Mouse (Mus musculus): ENCODE results near the gene Cd93. TPM values are rescaled to one million over a fixed set of nuclear protein-coding genes. Genes with fewer than 3 reads are reported as not detected.
A peak's percentile ranks its signal among the peaks of the same experiment; 100 is the strongest.

Gene Cd93
- polyA plus RNA-seq, 1 experiment from 2014 or later = 3.2 TPM

DNA sequence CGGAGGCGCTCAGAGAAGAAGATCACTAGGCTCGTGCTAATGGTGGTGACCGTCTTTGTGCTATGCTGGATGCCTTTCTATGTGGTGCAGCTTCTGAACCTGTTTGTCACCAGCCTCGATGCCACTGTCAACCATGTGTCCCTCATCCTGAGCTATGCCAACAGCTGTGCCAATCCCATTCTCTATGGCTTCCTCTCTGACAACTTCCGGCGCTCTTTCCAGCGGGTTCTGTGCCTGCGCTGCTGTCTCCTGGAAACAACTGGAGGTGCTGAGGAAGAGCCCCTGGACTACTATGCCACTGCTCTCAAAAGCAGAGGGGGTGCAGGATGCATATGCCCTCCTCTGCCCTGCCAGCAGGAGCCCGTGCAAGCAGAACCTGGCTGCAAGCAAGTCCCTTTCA, 47.2 kb downstream of the Cd93 start:
- H3K4me3 ChIP-seq = no peak overlapping the region
- peaks cover 40% of the 10 kb centered on the region for H3K27me3 ChIP-seq (replicated peaks)
- H3K9me3 ChIP-seq (replicated peaks) = no peaks in the 10 kb centered on the region
- no peak overlapping the region for H3K9ac ChIP-seq
- H3K36me3 ChIP-seq = no peaks in the 10 kb centered on the region
- no peak overlapping the region for H3K4me2 ChIP-seq
- no peak for ATAC-seq
- H3K4me1 ChIP-seq = 0 out of 2 replicates have a peak, but pooled peaks cover 5% of the 10 kb centered on the region
- WGBS (ENCODE audit: insufficient replicate concordance) = 51% methylated on average over 10 of the region's 10 CpGs
- no peak overlapping the region for H3K27ac ChIP-seq

DNA sequence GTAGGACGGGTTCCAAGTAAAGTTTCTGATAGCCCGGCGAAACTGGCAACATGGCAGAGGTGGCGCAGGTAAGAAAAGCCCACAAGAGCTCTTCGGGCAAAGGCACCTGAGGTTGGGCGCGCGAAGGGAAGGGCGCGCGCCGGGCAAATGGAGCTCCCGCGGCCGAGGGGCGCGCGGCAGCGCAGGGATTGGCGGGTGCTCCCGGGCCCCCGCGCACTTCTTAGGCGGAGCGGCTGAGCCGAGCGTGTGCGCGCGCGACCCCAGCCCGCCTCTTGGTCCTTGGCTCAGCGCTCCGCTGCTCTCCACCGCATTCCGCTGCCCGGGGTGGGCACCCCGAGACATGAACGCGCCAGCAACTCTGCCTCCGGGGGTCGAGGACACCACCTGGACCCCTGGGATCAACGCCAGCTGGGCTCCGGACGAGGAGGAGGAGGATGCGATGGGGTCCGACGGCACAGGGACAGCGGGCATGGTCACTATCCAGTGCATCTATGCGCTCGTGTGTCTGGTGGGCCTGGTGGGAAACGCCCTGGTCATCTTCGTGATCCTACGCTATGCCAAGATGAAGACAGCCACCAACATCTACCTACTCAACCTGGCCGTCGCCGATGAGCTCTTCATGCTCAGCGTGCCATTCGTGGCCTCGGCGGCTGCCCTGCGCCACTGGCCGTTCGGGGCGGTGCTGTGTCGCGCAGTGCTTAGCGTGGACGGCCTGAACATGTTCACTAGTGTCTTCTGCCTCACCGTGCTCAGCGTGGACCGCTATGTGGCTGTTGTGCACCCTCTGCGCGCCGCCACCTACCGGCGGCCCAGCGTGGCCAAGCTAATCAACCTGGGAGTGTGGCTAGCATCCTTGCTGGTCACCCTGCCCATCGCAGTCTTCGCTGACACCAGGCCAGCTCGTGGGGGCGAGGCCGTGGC, 48.0 kb downstream of the Cd93 start, which contains the start of gene Sstr4:
Gene Sstr4, plus strand, starts transcription at position 214 of the 921 bp plus-strand sequence.
- H3K27ac ChIP-seq = no peak within 1 kb of the TSS
- H3K36me3 ChIP-seq = no peaks in the 10 kb centered on the region
- peaks cover 40% of the 10 kb centered on the region for H3K27me3 ChIP-seq (replicated peaks)
- no peaks in the 10 kb centered on the region for H3K9me3 ChIP-seq (replicated peaks)
- H3K4me2 ChIP-seq = peak within 1 kb of the TSS; percentile 70
- peak within 1 kb of the TSS; percentile 46 for H3K4me3 ChIP-seq
- no peak for ATAC-seq
- WGBS (ENCODE audit: insufficient replicate concordance) = 6% methylated on average over 68 of the region's 83 CpGs
- 0 out of 2 replicates have a peak, but pooled peaks cover 5% of the 10 kb centered on the region for H3K4me1 ChIP-seq
- H3K9ac ChIP-seq = no peak within 1 kb of the TSS

- Histone ChIP-seq H3K36me3 (no peaks in the 10 kb centered on the region), H3K4me3 (no peak overlapping the region), H3K4me1 (0 out of 2 replicates have a peak, but pooled peaks cover 5% of the 10 kb centered on the region), H3K9ac (no peak overlapping the region), H3K9me3 (replicated peaks) (no peaks in the 10 kb centered on the region), H3K4me2 (no peak overlapping the region), H3K27me3 (replicated peaks) (peaks cover 40% of the 10 kb centered on the region), H3K27ac (no peak overlapping the region)
- ATAC-seq = no peak
Measured at GRCm38 (mm10) chr2:148393846-148394245, 49.5 kb downstream of the Cd93 start.

DNA sequence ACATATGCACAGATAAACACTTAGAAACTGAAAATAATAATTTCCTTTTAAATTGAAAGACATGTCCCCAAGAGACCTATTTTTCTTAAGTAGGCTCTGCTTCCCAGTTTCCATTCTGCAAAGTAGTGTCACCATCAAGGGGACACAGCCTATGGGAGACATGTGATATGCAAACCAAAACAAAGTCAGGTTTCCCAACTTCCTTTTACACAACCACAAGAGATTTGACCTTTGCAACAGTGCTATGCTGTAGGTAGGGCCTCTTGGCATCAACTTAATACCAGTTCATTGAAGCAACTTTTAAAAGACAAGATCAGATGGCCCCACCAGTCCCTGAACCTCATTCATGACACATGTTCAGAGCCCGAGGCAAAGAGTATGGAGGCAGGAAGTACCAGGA, 50.2 kb downstream of the Cd93 start:
- no peaks in the 10 kb centered on the region for H3K36me3 ChIP-seq
- no peak overlapping the region for H3K9ac ChIP-seq
- H3K4me2 ChIP-seq = no peak overlapping the region
- H3K4me3 ChIP-seq = no peak overlapping the region
- WGBS (ENCODE audit: insufficient replicate concordance) = 39% methylated on average over 1 of the region's 1 CpGs
- no peak overlapping the region for H3K27ac ChIP-seq
- 0 out of 2 replicates have a peak, but pooled peaks cover 5% of the 10 kb centered on the region for H3K4me1 ChIP-seq
- no peak for ATAC-seq
- no peaks in the 10 kb centered on the region for H3K9me3 ChIP-seq (replicated peaks)
- peaks cover 40% of the 10 kb centered on the region for H3K27me3 ChIP-seq (replicated peaks)

DNA sequence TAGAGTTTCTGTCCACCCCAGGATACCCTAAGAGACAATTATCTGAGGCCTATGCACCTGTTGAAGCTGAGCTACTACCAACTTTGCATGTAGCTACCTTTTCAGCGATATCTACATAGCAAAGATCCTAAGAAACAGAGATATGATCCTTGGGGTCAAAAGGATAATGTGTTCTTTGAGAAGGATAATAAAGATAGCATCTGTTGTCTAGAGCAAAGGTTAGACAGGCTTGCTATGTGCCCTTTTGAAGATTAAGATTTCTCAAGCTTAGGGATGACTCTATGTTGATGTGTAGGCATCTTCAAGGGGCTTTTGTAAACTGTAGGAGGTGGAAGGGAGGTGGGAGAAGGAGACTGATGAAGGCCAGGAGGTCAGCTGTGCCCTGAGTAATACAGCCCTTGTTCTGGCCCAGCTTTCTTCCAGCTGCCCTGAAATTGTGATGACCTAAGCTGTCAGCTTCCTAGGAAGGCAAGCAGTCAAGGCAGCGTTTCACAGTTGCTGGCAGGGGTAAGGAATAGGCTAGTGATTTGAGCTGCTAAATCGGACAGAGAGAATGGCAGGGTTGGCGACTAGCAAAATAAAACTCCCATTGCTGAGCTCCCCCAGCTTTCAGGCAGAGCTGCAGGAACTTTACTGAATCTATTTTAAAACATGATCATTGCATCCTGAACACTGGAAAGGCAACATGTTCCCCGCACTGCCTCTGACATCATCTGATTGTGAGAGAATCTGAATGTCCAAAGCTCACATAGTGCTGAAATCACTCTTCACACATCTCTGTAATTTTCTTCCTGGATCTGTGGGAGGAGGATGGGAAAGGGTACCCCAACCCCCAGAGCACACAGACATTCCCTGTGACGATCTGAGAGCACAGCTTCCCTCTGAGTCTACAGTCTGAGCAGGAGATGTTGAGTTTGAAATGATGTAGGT, 55.4 kb downstream of the Cd93 start:
- Histone ChIP-seq H3K27me3 (replicated peaks) (no peaks in the 10 kb centered on the region; the same call in 1 of the 2 replicates), H3K27ac (no peak overlapping the region), H3K4me1 (no peaks in the 10 kb centered on the region), H3K4me2 (no peak overlapping the region), H3K36me3 (no peaks in the 10 kb centered on the region), H3K9ac (no peak overlapping the region), H3K9me3 (replicated peaks) (no peaks in the 10 kb centered on the region), H3K4me3 (no peak overlapping the region)
- 60% methylated on average over 6 of the region's 6 CpGs for WGBS (ENCODE audit: insufficient replicate concordance)
- no peak for ATAC-seq

GRCm38 (mm10) chr2:148386927-148387326, 56.4 kb downstream of the Cd93 start:
- ATAC-seq = no peak

More at GRCm38 (mm10) chr2:148386927-148387326, 56.4 kb downstream of the Cd93 start:
- Histone ChIP-seq H3K4me2 (no peak overlapping the region), H3K27ac (no peak overlapping the region), H3K9ac (no peak overlapping the region), H3K27me3 (replicated peaks) (no peaks in the 10 kb centered on the region), H3K4me3 (no peak overlapping the region), H3K36me3 (no peaks in the 10 kb centered on the region), H3K4me1 (no peaks in the 10 kb centered on the region), H3K9me3 (replicated peaks) (no peaks in the 10 kb centered on the region)
- 68% methylated on average over 2 of the region's 2 CpGs for WGBS (ENCODE audit: insufficient replicate concordance)

Other genes starting within 250 kb of the Cd93 start
- gene Sstr4, start 48.2 kb downstream of the Cd93 start, polyA plus RNA-seq (2016; fragmentation: Nextera tagmentation; extraction: Ambion mirVana) = 0.25 and 0.30 TPM in 2 replicates
- gene Thbd, start 35.4 kb downstream of the Cd93 start, polyA plus RNA-seq (2016; fragmentation: Nextera tagmentation; extraction: Ambion mirVana) = 3.2 and 3.7 TPM in 2 replicates
- gene Nxt1, start 229.0 kb upstream of the Cd93 start, polyA plus RNA-seq (2016; fragmentation: Nextera tagmentation; extraction: Ambion mirVana) = 72.2 TPM in 2 replicates
- 9.4 and 10.1 TPM in 2 replicates for gene Gzf1, start 237.5 kb upstream of the Cd93 start, polyA plus RNA-seq (2016; fragmentation: Nextera tagmentation; extraction: Ambion mirVana)